Mouse (Mus musculus): ENCODE measurements around the gene Cdk15.

Gene Cdk15

GRCm38 (mm10) chr1:59272189-59272588 is 15.5 kb downstream of the Cdk15 start:
- in situ Hi-C loops (cut with MboI, MseI) = no loop called here

- in situ Hi-C loops (cut with MboI, MseI) = no loop called here
Observed at GRCm38 (mm10) chr1:59285880-59286279, 29.2 kb downstream of the Cdk15 start.

GRCm38 (mm10) chr1:59286316-59286850 is 29.7 kb downstream of the Cdk15 start:
- in situ Hi-C loops (cut with MboI, MseI) = no loop called here

- in situ Hi-C loops (cut with MboI, MseI) = no loop called here
Observed at GRCm38 (mm10) chr1:59287733-59288132, 31.0 kb downstream of the Cdk15 start.

- in situ Hi-C loops (cut with MboI, MseI) = no loop called here
Observed at GRCm38 (mm10) chr1:59291652-59292051, 34.9 kb downstream of the Cdk15 start.

GRCm38 (mm10) chr1:59295769-59296168 is 39.1 kb downstream of the Cdk15 start:
- in situ Hi-C loops (cut with MboI, MseI) = no loop called here

- in situ Hi-C loops (cut with MboI, MseI) = no loop called here
Observed at GRCm38 (mm10) chr1:59297167-59297566, 40.5 kb downstream of the Cdk15 start.

GRCm38 (mm10) chr1:59298491-59299090 is 41.9 kb downstream of the Cdk15 start:
- in situ Hi-C loops (cut with MboI, MseI) = no loop called here

GRCm38 (mm10) chr1:59307310-59307709 is 50.6 kb downstream of the Cdk15 start:
- in situ Hi-C loops (cut with MboI, MseI) = no loop called here

GRCm38 (mm10) chr1:59311292-59311885 is 54.7 kb downstream of the Cdk15 start:
- in situ Hi-C loops (cut with MboI, MseI) = no loop called here

- in situ Hi-C loops (cut with MboI, MseI) = no loop called here
Observed at GRCm38 (mm10) chr1:59312187-59313153, 55.8 kb downstream of the Cdk15 start.

GRCm38 (mm10) chr1:59313154-59313940 is 56.6 kb downstream of the Cdk15 start:
- in situ Hi-C loops (cut with MboI, MseI) = no loop called here

- in situ Hi-C loops (cut with MboI, MseI) = no loop called here
Observed at GRCm38 (mm10) chr1:59315057-59315807, 58.5 kb downstream of the Cdk15 start.

- in situ Hi-C loops (cut with MboI, MseI) = no loop called here
Observed at GRCm38 (mm10) chr1:59316031-59316385, 59.3 kb downstream of the Cdk15 start.

- in situ Hi-C loops (cut with MboI, MseI) = no loop called here
Observed at GRCm38 (mm10) chr1:59316386-59317051, 59.8 kb downstream of the Cdk15 start.

GRCm38 (mm10) chr1:59317397-59317796 is 60.7 kb downstream of the Cdk15 start:
- in situ Hi-C loops (cut with MboI, MseI) = no loop called here

- in situ Hi-C loops (cut with MboI, MseI) = no loop called here
Observed at GRCm38 (mm10) chr1:59318878-59319277, 62.2 kb downstream of the Cdk15 start.

- in situ Hi-C loops (cut with MboI, MseI) = no loop called here
Observed at GRCm38 (mm10) chr1:59321076-59321879, 64.6 kb downstream of the Cdk15 start.

All from T-helper 1 cell (primary cell).